Mouse (Mus musculus) forebrain, embryonic 14.5 days (tissue): ENCODE data around the gene Milr1. TPM values are rescaled to one million over a fixed set of nuclear protein-coding genes. Genes with fewer than 3 reads are reported as not detected.
"Not testable (repeated sequence)": the region's sequence is repeated elsewhere in the genome, so short reads cannot be mapped to it uniquely, and the experiment has no call there.

Experiments used
- ATAC-seq: fragments of 200-750 bp; cut with Nextera tagmentation; 2 replicates; pipeline ENCODE4 v1.8.0; 2017; ENCODE audit warnings: mild to moderate bottlenecking, moderate library complexity
- DNase-seq: peaks from one replicate; pipeline ENCODE4 v3.0.0-alpha.2; 2015; ENCODE audit warnings: low spot score
- H3K27ac ChIP-seq: fragments of 300-500 bp; sonication (generic); 2 replicates; pipeline ENCODE4 v1.5.1; 2014; ENCODE audit warnings: low read depth, mild to moderate bottlenecking, control low read depth, low read length, moderate library complexity
- H3K27me3 ChIP-seq: fragments of 300-500 bp; sonication (generic); replicated peaks from 2 replicates; pipeline ENCODE4 v1.6.1; 2014; ENCODE audit warnings: low read length, control low read depth, mixed read lengths; ENCODE audit not compliant: control insufficient read depth, insufficient read depth
- H3K36me3 ChIP-seq: fragments of 300-500 bp; sonication (generic); 2 replicates; pipeline ENCODE4 v1.6.1; 2014; ENCODE audit warnings: low read length, control low read depth; ENCODE audit not compliant: control insufficient read depth, insufficient read depth
- H3K4me1 ChIP-seq: fragments of 300-500 bp; sonication (generic); 2 replicates; pipeline ENCODE4 v1.6.1; 2014; ENCODE audit warnings: antibody characterized with exemption, low read length, control low read depth; ENCODE audit not compliant: control insufficient read depth, insufficient read depth
- H3K4me2 ChIP-seq: fragments of 300-500 bp; sonication (generic); 2 replicates; pipeline ENCODE4 v1.6.1; 2014; ENCODE audit warnings: mild to moderate bottlenecking, control low read depth, low read length
- H3K4me3 ChIP-seq: fragments of 300-500 bp; sonication (generic); 2 replicates; pipeline ENCODE4 v1.5.1; 2014; ENCODE audit warnings: low read depth, low read length, control low read depth
- H3K9ac ChIP-seq: fragments of 300-500 bp; sonication (generic); 2 replicates; pipeline ENCODE4 v1.6.1; 2014; ENCODE audit warnings: mild to moderate bottlenecking, low read length, control low read depth, moderate library complexity
- H3K9me3 ChIP-seq: fragments of 300-500 bp; sonication (generic); replicated peaks from 2 replicates; pipeline ENCODE4 v1.6.1; 2016; ENCODE audit warnings: low read length, control low read depth, mixed read lengths; ENCODE audit not compliant: control insufficient read depth
- WGBS: fragments of 180-500 bp; shearing (Covaris S2); extraction: QIAGEN DNeasy Blood & Tissue Kit; methylation state at CpG from one replicate; pipeline ENCODE4 v1.1.7; 2014; 5-methylcytosine and 5-hydroxymethylcytosine counted together
- polyA plus RNA-seq: library from polyadenylated mRNA; unstranded; fragments of >200 nt; fragmentation: Nextera tagmentation; extraction: Ambion mirVana; gene quantifications from 2 replicates; pipeline ENCODE4 v1.2.1, GENCODE M21; 2014

Gene Milr1
- polyA plus RNA-seq, 1 experiment from 2014 or later, result 0.61 TPM

GRCm38 (mm10) chr11:106709227-106709985 is 41.6 kb upstream of the Milr1 start:
- ATAC-seq, result no peak
- whole genome bisulfite sequencing, result 35% methylated on average over 15 of the region's 15 CpGs

GRCm38 (mm10) chr11:106710789-106711188 is 40.2 kb upstream of the Milr1 start:
- DNase-seq (no peak), ATAC-seq (no peak)
- H3K4me1 ChIP-seq, result no peaks in the 10 kb centered on the region
- no peak overlapping the region for H3K4me2 ChIP-seq
- H3K27me3 ChIP-seq, result no peaks in the 10 kb centered on the region
- WGBS, result 79% methylated on average over 5 of the region's 5 CpGs
- no peaks in the 10 kb centered on the region for H3K9me3 ChIP-seq
- H3K36me3 ChIP-seq, result no peaks in the 10 kb centered on the region
- H3K27ac ChIP-seq, result no peak overlapping the region
- no peak overlapping the region for H3K4me3 ChIP-seq
- no peak overlapping the region for H3K9ac ChIP-seq

More at GRCm38 (mm10) chr11:106709227-106709985, 41.6 kb upstream of the Milr1 start:
- Histone ChIP-seq H3K4me3 (no peak overlapping the region), H3K9me3 (no peaks in the 10 kb centered on the region), H3K4me2 (no peak overlapping the region), H3K4me1 (no peaks in the 10 kb centered on the region), H3K27ac (no peak overlapping the region), H3K27me3 (no peaks in the 10 kb centered on the region), H3K9ac (no peak overlapping the region), H3K36me3 (no peaks in the 10 kb centered on the region)
- DNase-seq, result no peak

- H3K9me3 ChIP-seq, result no peaks in the 10 kb centered on the region
- H3K4me2 ChIP-seq, result no peak overlapping the region
- H3K27me3 ChIP-seq, result no peaks in the 10 kb centered on the region
- no peaks in the 10 kb centered on the region for H3K36me3 ChIP-seq
- no peak for ATAC-seq
- WGBS, result 90% methylated on average over 6 of the region's 6 CpGs
- H3K4me3 ChIP-seq, result no peak overlapping the region
- no peak overlapping the region for H3K9ac ChIP-seq
- DNase-seq, result no peak
- no peak overlapping the region for H3K27ac ChIP-seq
- H3K4me1 ChIP-seq, result no peaks in the 10 kb centered on the region
Observed at GRCm38 (mm10) chr11:106715066-106715465, 36.0 kb upstream of the Milr1 start.

GRCm38 (mm10) chr11:106716568-106716967 is 34.5 kb upstream of the Milr1 start:
- WGBS, result 82% methylated on average over 5 of the region's 5 CpGs

GRCm38 (mm10) chr11:106720379-106720778 is 30.6 kb upstream of the Milr1 start:
- Histone ChIP-seq H3K27ac (no peak overlapping the region), H3K4me3 (no peak overlapping the region), H3K4me2 (no peak overlapping the region), H3K27me3 (no peaks in the 10 kb centered on the region), H3K9me3 (no peaks in the 10 kb centered on the region), H3K36me3 (no peaks in the 10 kb centered on the region), H3K9ac (no peak overlapping the region), H3K4me1 (no peaks in the 10 kb centered on the region)
- 89% methylated on average over 8 of the region's 8 CpGs for WGBS
- DNase-seq (no peak), ATAC-seq (no peak)

More at GRCm38 (mm10) chr11:106716568-106716967, 34.5 kb upstream of the Milr1 start:
- no peak for ATAC-seq
- Histone ChIP-seq H3K9ac (no peak overlapping the region), H3K27ac (no peak overlapping the region), H3K4me2 (no peak overlapping the region), H3K36me3 (no peaks in the 10 kb centered on the region), H3K9me3 (no peaks in the 10 kb centered on the region), H3K4me1 (no peaks in the 10 kb centered on the region), H3K4me3 (no peak overlapping the region), H3K27me3 (no peaks in the 10 kb centered on the region)
- DNase-seq, result no peak

GRCm38 (mm10) chr11:106722831-106723361 is 28.1 kb upstream of the Milr1 start:
- WGBS, result 33% methylated on average over 7 of the region's 7 CpGs
- Histone ChIP-seq H3K36me3 (no peaks in the 10 kb centered on the region), H3K4me3 (no peak overlapping the region), H3K27me3 (no peaks in the 10 kb centered on the region), H3K4me2 (no peak overlapping the region), H3K9me3 (no peaks in the 10 kb centered on the region), H3K4me1 (no peaks in the 10 kb centered on the region), H3K9ac (no peak overlapping the region), H3K27ac (no peak overlapping the region)
- no peak for DNase-seq
- ATAC-seq, result no peak

GRCm38 (mm10) chr11:106723611-106724125 is 27.4 kb upstream of the Milr1 start:
- ATAC-seq, result no peak
- Histone ChIP-seq H3K36me3 (no peaks in the 10 kb centered on the region), H3K27ac (no peak overlapping the region), H3K4me2 (no peak overlapping the region), H3K9me3 (no peaks in the 10 kb centered on the region), H3K27me3 (no peaks in the 10 kb centered on the region), H3K4me3 (no peak overlapping the region), H3K4me1 (no peaks in the 10 kb centered on the region), H3K9ac (no peak overlapping the region)
- DNase-seq, result peak; percentile 12
- WGBS, result 82% methylated on average over 15 of the region's 15 CpGs

- no peak overlapping the region for H3K4me3 ChIP-seq
- 87% methylated on average over 10 of the region's 10 CpGs for WGBS
- no peak for ATAC-seq
Observed at GRCm38 (mm10) chr11:106724176-106724915, 26.7 kb upstream of the Milr1 start.

GRCm38 (mm10) chr11:106724916-106725235 is 26.1 kb upstream of the Milr1 start:
- not testable (repeated sequence) for H3K9ac ChIP-seq, H3K27me3 ChIP-seq, H3K4me3 ChIP-seq, H3K36me3 ChIP-seq, H3K27ac ChIP-seq, DNase-seq, H3K4me1 ChIP-seq, H3K9me3 ChIP-seq, H3K4me2 ChIP-seq, ATAC-seq
- WGBS, result 93% methylated on average over 9 of the region's 9 CpGs

More at GRCm38 (mm10) chr11:106724176-106724915, 26.7 kb upstream of the Milr1 start:
- Histone ChIP-seq H3K27ac (no peak overlapping the region), H3K9me3 (no peaks in the 10 kb centered on the region), H3K4me1 (no peaks in the 10 kb centered on the region), H3K27me3 (no peaks in the 10 kb centered on the region), H3K4me2 (no peak overlapping the region), H3K36me3 (no peaks in the 10 kb centered on the region), H3K9ac (no peak overlapping the region)
- DNase-seq, result no peak
